Mouse (Mus musculus) liver, postnatal 0 days (tissue): Measurements from ENCODE around the gene Esr1. TPM values are rescaled to one million over a fixed set of nuclear protein-coding genes. Genes with fewer than 3 reads are reported as not detected.
A peak's percentile ranks its signal among the peaks of the same experiment; 100 is the strongest.
"Not testable (repeated sequence)": the region's sequence is repeated elsewhere in the genome, so short reads cannot be mapped to it uniquely, and the experiment has no call there.

Experiments
- ATAC-seq: fragments of 200-750 bp; cut with Nextera tagmentation; 2 replicates; pipeline ENCODE4 v1.8.0; 2017; ENCODE audit warnings: mild to moderate bottlenecking, moderate library complexity
- DNase-seq: peaks from one replicate; pipeline ENCODE4 v3.0.0-alpha.2; 2016
- H3K27ac ChIP-seq: fragments of 300-500 bp; sonication (generic); 2 replicates; pipeline ENCODE4 v1.5.1; 2014; ENCODE audit warnings: antibody characterized with exemption, moderate library complexity, mild to moderate bottlenecking, low read depth
- H3K27me3 ChIP-seq: fragments of 300-500 bp; sonication (generic); 2 replicates; pipeline ENCODE4 v1.6.1; 2014; ENCODE audit warnings: low read length, control low read depth, mixed read lengths; ENCODE audit not compliant: insufficient read depth
- H3K36me3 ChIP-seq: fragments of 300-500 bp; sonication (generic); replicated peaks from 2 replicates; pipeline ENCODE4 v1.6.1; 2014; ENCODE audit warnings: mild to moderate bottlenecking, control low read depth, low read length, moderate library complexity, mixed read lengths; ENCODE audit not compliant: insufficient read depth
- H3K4me1 ChIP-seq: fragments of 300-500 bp; sonication (generic); 2 replicates; pipeline ENCODE4 v1.6.1; 2014; ENCODE audit warnings: antibody characterized with exemption, mild to moderate bottlenecking, control low read depth; ENCODE audit not compliant: insufficient read depth
- H3K4me2 ChIP-seq: fragments of 300-500 bp; sonication (generic); 2 replicates; pipeline ENCODE4 v1.6.1; 2014; ENCODE audit warnings: low read depth, mild to moderate bottlenecking, low read length, moderate library complexity, mixed read lengths
- H3K4me3 ChIP-seq: fragments of 300-500 bp; sonication (generic); 2 replicates; pipeline ENCODE4 v1.5.1; 2014; ENCODE audit warnings: low read depth, low read length
- H3K9ac ChIP-seq: fragments of 300-500 bp; sonication (generic); replicated peaks from 2 replicates; pipeline ENCODE4 v1.6.1; 2014; ENCODE audit warnings: mild to moderate bottlenecking, moderate library complexity
- H3K9me3 ChIP-seq: fragments of 300-500 bp; sonication (generic); 2 replicates; pipeline ENCODE4 v1.6.1; 2016; ENCODE audit warnings: mild to moderate bottlenecking, control low read depth, low read length, mixed read lengths
- CTCF ChIP-seq: sonication (generic); IDR thresholded peaks from 2 replicates; pipeline ENCODE4 v1.5.1; 2016; ENCODE audit warnings: antibody characterized with exemption, low read depth
- EP300 ChIP-seq: IDR thresholded peaks from 2 replicates; pipeline ENCODE4 v1.6.1; 2016; ENCODE audit warnings: antibody characterized with exemption, low read depth, mild to moderate bottlenecking
- WGBS: fragments of 180-500 bp; shearing (Covaris S2); extraction: QIAGEN DNeasy Blood & Tissue Kit; methylation state at CpG from one replicate; pipeline ENCODE4 v1.1.7; 2014; ENCODE audit not compliant: insufficient replicate concordance; 5-methylcytosine and 5-hydroxymethylcytosine counted together
- polyA plus RNA-seq: library from polyadenylated mRNA; unstranded; fragments of >200 nt; fragmentation: Nextera tagmentation; extraction: Ambion mirVana; gene quantifications from 2 replicates; pipeline ENCODE4 v1.2.1, GENCODE M21; 2015

The Esr1 gene
- polyA plus RNA-seq, 1 experiment from 2014 or later, result 1.0 TPM

GRCm38 (mm10) chr10:4600796-4601474 is 10.5 kb upstream of the Esr1 start:
- Histone ChIP-seq H3K36me3 (no peaks in the 10 kb centered on the region), H3K27me3 (no peaks in the 10 kb centered on the region), H3K27ac (no peak overlapping the region), H3K9me3 (0 out of 2 replicates have a peak, but pooled peaks cover 2% of the 10 kb centered on the region), H3K4me2 (no peak overlapping the region), H3K4me1 (0 out of 2 replicates have a peak, but pooled peaks cover 4% of the 10 kb centered on the region), H3K9ac (no peak overlapping the region), H3K4me3 (no peak overlapping the region)
- DNase-seq (no peak), ATAC-seq (no peak)
- TF ChIP-seq CTCF, result no peak
- TF ChIP-seq EP300, result no peak
- WGBS, result 49% methylated on average over 2 of the region's 2 CpGs

- H3K9me3 ChIP-seq, H3K4me3 ChIP-seq, H3K36me3 ChIP-seq, ATAC-seq, H3K4me2 ChIP-seq, H3K9ac ChIP-seq, H3K27me3 ChIP-seq, DNase-seq, H3K4me1 ChIP-seq: not testable (repeated sequence)
- 0 out of 2 replicates have a peak overlapping the region, but pooled peaks have one; percentile 22 for H3K27ac ChIP-seq
These were observed 9.8 kb upstream of the Esr1 start for GRCm38 (mm10) chr10:4601612-4602011.

- Histone ChIP-seq H3K36me3 (no peaks in the 10 kb centered on the region), H3K9ac (no peak overlapping the region), H3K27me3 (no peaks in the 10 kb centered on the region), H3K4me1 (0 out of 2 replicates have a peak, but pooled peaks cover 4% of the 10 kb centered on the region), H3K9me3 (0 out of 2 replicates have a peak, but pooled peaks cover 2% of the 10 kb centered on the region), H3K27ac (no peak overlapping the region), H3K4me3 (no peak overlapping the region), H3K4me2 (no peak overlapping the region)
- DNase-seq (no peak), ATAC-seq (no peak)
- 73% methylated on average over 4 of the region's 4 CpGs for WGBS
- no peak for TF ChIP-seq EP300
- TF ChIP-seq CTCF, result no peak
These were observed 8.9 kb upstream of the Esr1 start for GRCm38 (mm10) chr10:4602466-4602865.

- ATAC-seq, result peak; percentile 97
- DNase-seq, result peak; percentile 13
- Histone ChIP-seq H3K9me3 (0 out of 2 replicates have a peak, but pooled peaks cover 2% of the 10 kb centered on the region), H3K9ac (no peak overlapping the region), H3K4me1 (0 out of 2 replicates have a peak, but pooled peaks cover 4% of the 10 kb centered on the region), H3K4me2 (no peak overlapping the region), H3K27me3 (no peaks in the 10 kb centered on the region), H3K4me3 (no peak overlapping the region), H3K36me3 (no peaks in the 10 kb centered on the region), H3K27ac (peak overlapping the region; percentile 81)
- 52% methylated on average over 4 of the region's 4 CpGs for WGBS
- TF ChIP-seq EP300, result peak; percentile 26
- TF ChIP-seq CTCF, result no peak
These were observed 6.7 kb upstream of the Esr1 start for GRCm38 (mm10) chr10:4604527-4605209.

- no peak for DNase-seq
- Histone ChIP-seq H3K27me3 (no peaks in the 10 kb centered on the region), H3K36me3 (no peaks in the 10 kb centered on the region), H3K27ac (no peak overlapping the region), H3K4me2 (no peak overlapping the region), H3K9ac (no peak overlapping the region), H3K4me3 (no peak overlapping the region), H3K4me1 (0 out of 2 replicates have a peak, but pooled peaks cover 7% of the 10 kb centered on the region), H3K9me3 (no peaks in the 10 kb centered on the region)
- TF ChIP-seq CTCF (no peak), EP300 (no peak)
- no peak for ATAC-seq
- 70% methylated on average over 2 of the region's 2 CpGs for WGBS
These were observed 1.2 kb upstream of the Esr1 start for GRCm38 (mm10) chr10:4610234-4610633.

GRCm38 (mm10) chr10:4612313-4613036 is 1.1 kb downstream of the Esr1 start:
- peak; percentile 43; the same call in 1 of the 2 replicates for ATAC-seq
- TF ChIP-seq CTCF (no peak), EP300 (no peak)
- Histone ChIP-seq H3K27ac (peak overlapping the region; percentile 58), H3K9me3 (no peaks in the 10 kb centered on the region), H3K9ac (peak overlapping the region; percentile 44), H3K36me3 (no peaks in the 10 kb centered on the region), H3K4me1 (0 out of 2 replicates have a peak, but pooled peaks cover 2% of the 10 kb centered on the region), H3K27me3 (no peaks in the 10 kb centered on the region), H3K4me3 (peak overlapping the region; percentile 45), H3K4me2 (peak overlapping the region; percentile 73)
- 24% methylated on average over 22 of the region's 22 CpGs for WGBS
- peak; percentile 18 for DNase-seq
